Mouse (Mus musculus): ENCODE measurements around the gene Mrln. TPM values are rescaled to one million over a fixed set of nuclear protein-coding genes. Genes with fewer than 3 reads are reported as not detected.
A peak's percentile ranks its signal among the peaks of the same experiment; 100 is the strongest.

The Mrln gene
- not detected for polyA plus RNA-seq (2017; shearing (Covaris generic))

- ATAC-seq = no peak
These were observed at the start of gene Mrln for GRCm38 (mm10) chr10:70204505-70205399. TSS of gene Mrln (plus strand) at chr10:70204664.

- ATAC-seq = peak; percentile 72
These were observed 47.9 kb upstream of the Mrln start for GRCm38 (mm10) chr10:70156431-70157165.

GRCm38 (mm10) chr10:70159651-70160320 lies 44.7 kb upstream of the Mrln start:
- ATAC-seq = no peak

GRCm38 (mm10) chr10:70160811-70161210 lies 43.7 kb upstream of the Mrln start:
- ATAC-seq = no peak

GRCm38 (mm10) chr10:70161504-70161903 lies 43.0 kb upstream of the Mrln start:
- no peak for ATAC-seq

- no peak for ATAC-seq
These were observed 40.8 kb upstream of the Mrln start for GRCm38 (mm10) chr10:70163681-70164080.

- no peak for ATAC-seq
These were observed 38.6 kb upstream of the Mrln start for GRCm38 (mm10) chr10:70165877-70166276.

GRCm38 (mm10) chr10:70166427-70166826 lies 38.0 kb upstream of the Mrln start:
- ATAC-seq = no peak

- no peak for ATAC-seq
These were observed 36.8 kb upstream of the Mrln start for GRCm38 (mm10) chr10:70167625-70168024.

- no peak for ATAC-seq
These were observed 36.1 kb upstream of the Mrln start for GRCm38 (mm10) chr10:70168396-70168795.

GRCm38 (mm10) chr10:70169044-70169443 lies 35.4 kb upstream of the Mrln start:
- no peak for ATAC-seq

GRCm38 (mm10) chr10:70173314-70173713 lies 31.1 kb upstream of the Mrln start:
- ATAC-seq = peak; percentile 64

GRCm38 (mm10) chr10:70174494-70175190 lies 29.8 kb upstream of the Mrln start:
- ATAC-seq = no peak

- ATAC-seq = peak; percentile 82
These were observed 23.7 kb upstream of the Mrln start for GRCm38 (mm10) chr10:70180727-70181126.

GRCm38 (mm10) chr10:70181279-70181972 lies 23.0 kb upstream of the Mrln start:
- ATAC-seq = peak; percentile 33

GRCm38 (mm10) chr10:70183210-70184080 lies 21.0 kb upstream of the Mrln start:
- ATAC-seq = no peak

GRCm38 (mm10) chr10:70186136-70186535 lies 18.3 kb upstream of the Mrln start:
- ATAC-seq = no peak

- ATAC-seq = no peak
These were observed 17.9 kb upstream of the Mrln start for GRCm38 (mm10) chr10:70186586-70186985.

GRCm38 (mm10) chr10:70189864-70190263 lies 14.6 kb upstream of the Mrln start:
- no peak for ATAC-seq

- no peak for ATAC-seq
These were observed 10.2 kb upstream of the Mrln start for GRCm38 (mm10) chr10:70194283-70194682.

- ATAC-seq = no peak
These were observed 9.2 kb upstream of the Mrln start for GRCm38 (mm10) chr10:70195279-70195678.
